15 mouse cellular contexts compared by ENCODE assay signal in the genomic region with DNA sequence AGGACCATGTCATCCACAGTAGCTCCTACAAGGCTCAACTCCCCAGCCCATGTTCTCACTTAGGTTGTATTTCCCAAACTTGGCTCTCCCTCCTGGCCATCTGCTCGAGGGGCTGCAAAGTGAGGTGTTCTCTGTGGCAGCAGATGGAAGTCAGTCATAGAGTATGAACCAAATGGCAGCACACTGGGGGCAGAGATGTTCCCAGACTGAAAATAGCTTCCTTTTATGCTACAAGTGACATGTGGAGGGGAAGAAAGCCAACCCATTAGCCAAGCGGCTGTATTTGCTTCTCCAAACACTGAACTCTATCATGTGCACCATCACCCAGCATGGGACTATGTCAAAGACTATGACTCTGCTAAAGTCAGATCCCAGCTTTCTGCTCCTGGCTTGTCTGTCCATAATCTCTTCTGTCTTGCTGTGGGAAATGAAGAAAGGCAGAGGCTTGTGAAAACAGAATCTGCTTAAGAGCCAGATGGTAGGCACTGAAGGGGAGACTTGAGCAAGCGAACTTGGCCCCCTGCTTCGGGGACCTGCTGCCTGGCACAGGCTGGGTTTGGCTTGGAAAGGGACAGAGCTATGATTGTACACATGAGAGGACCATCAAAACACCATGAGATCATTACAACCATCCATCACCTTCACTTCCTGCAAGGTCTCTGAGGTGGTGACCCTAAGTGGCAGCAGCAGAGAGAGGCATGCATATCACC. TPM values are rescaled to one million over a fixed set of nuclear protein-coding genes. Genes with fewer than 3 reads are reported as not detected.
DNase-seq lines count a peak whose midpoint lies in the region; ATAC-seq and TF ChIP-seq lines count a peak whose summit lies in the region.
"Had no signal": no experiment of that assay in that cellular context is flagged by ENCODE, and none has a peak within 500 bp of the region (broad histone marks: within the 10 kb centered on the region; RNA-seq: fewer than 3 reads in every experiment).

No protein-coding gene starts in this region.

- peak; percentile 83 for ATAC-seq in hindbrain, postnatal 0 days
- no peak for ATAC-seq in hindbrain, embryonic 11.5 days (ENCODE audit: low FRiP score)
- ATAC-seq: CD4-positive, CD25-positive, alpha-beta regulatory T cell, adult 4 months; midbrain, embryonic 13.5 days had no signal

- WGBS in hindbrain, postnatal 0 days, result 66% methylated on average over 4 of the region's 4 CpGs
- 80% methylated on average over 4 of the region's 4 CpGs for WGBS in hindbrain, embryonic 11.5 days
- WGBS in thymus, adult 2 months, result 81% methylated on average over 4 of the region's 4 CpGs

- no peak overlapping the region for H3K9ac ChIP-seq in hindbrain, postnatal 0 days (replicated peaks; ENCODE audit: low read length)
- H3K9ac ChIP-seq in hindbrain, embryonic 11.5 days (ENCODE audit: low read depth, low read length), result no peak overlapping the region
- H3K9ac ChIP-seq: embryonic facial prominence, embryonic 13.5 days; midbrain, embryonic 13.5 days had no signal

- TF ChIP-seq CTCF in hindbrain, postnatal 0 days (IDR thresholded peaks at IDR 0.05; ENCODE audit: low read depth), result no peak
- TF ChIP-seq CTCF in cortical plate, adult 2 months (IDR thresholded peaks at IDR 0.05; ENCODE audit: extremely low read depth, insufficient read depth, low read length), result no peak
- no peak for TF ChIP-seq CTCF in thymus, adult 2 months (IDR thresholded peaks at IDR 0.05; ENCODE audit: borderline replicate concordance, control insufficient read depth, extremely low read depth, insufficient read depth, low read length, poor library complexity)

- H3K4me3 ChIP-seq in hindbrain, postnatal 0 days (ENCODE audit: low read length), result no peak overlapping the region
- no peak overlapping the region for H3K4me3 ChIP-seq in hindbrain, embryonic 11.5 days (ENCODE audit: low read depth, low read length)
- H3K4me3 ChIP-seq in cortical plate, adult 2 months (ENCODE audit: insufficient read depth, low read length), result no peak overlapping the region
- H3K4me3 ChIP-seq in thymus, adult 2 months (ENCODE audit: control insufficient read depth, insufficient read depth, low read length), result no peak overlapping the region
- H3K4me3 ChIP-seq: embryonic facial prominence, embryonic 13.5 days; midbrain, embryonic 13.5 days had no signal

- no peaks in the 10 kb centered on the region for H3K27me3 ChIP-seq in hindbrain, postnatal 0 days (ENCODE audit: insufficient read depth, low read length)
- no peaks in the 10 kb centered on the region for H3K27me3 ChIP-seq in hindbrain, embryonic 11.5 days (ENCODE audit: control insufficient read depth, insufficient read depth, low read length)
- no peaks in the 10 kb centered on the region for H3K27me3 ChIP-seq in thymus, adult 2 months (ENCODE audit: control insufficient read depth, insufficient read depth, low read length)
- H3K27me3 ChIP-seq: embryonic facial prominence, embryonic 13.5 days; midbrain, embryonic 13.5 days had no signal

- H3K9me3 ChIP-seq in hindbrain, postnatal 0 days (ENCODE audit: low read length), result no peaks in the 10 kb centered on the region
- H3K9me3 ChIP-seq in hindbrain, embryonic 11.5 days (ENCODE audit: control insufficient read depth, low read length), result no peaks in the 10 kb centered on the region
- H3K9me3 ChIP-seq: embryonic facial prominence, embryonic 13.5 days; midbrain, embryonic 13.5 days had no signal

- TF ChIP-seq POLR2A in cortical plate, adult 2 months (IDR thresholded peaks at IDR 0.05; ENCODE audit: extremely low read depth, insufficient read depth, low read length), result no peak
- no peak for TF ChIP-seq POLR2A in thymus, adult 2 months (IDR thresholded peaks at IDR 0.05; ENCODE audit: control insufficient read depth, extremely low read depth, insufficient read depth, low read length, poor library complexity)

- peak; percentile 72 for DNase-seq in hindbrain, postnatal 0 days (ENCODE audit: low spot score)
- DNase-seq in hindbrain, embryonic 11.5 days (ENCODE audit: low spot score), result no peak
- DNase-seq in left cerebral cortex, adult 11 months (ENCODE audit: low spot score), result peak; percentile 63
- peak; percentile 81 for DNase-seq in telencephalon, adult 2 months (ENCODE audit: low read depth, low spot score)
- DNase-seq in spleen, postnatal 4 days (ENCODE audit: low spot score in 2 of 2), result no peak
- no peak for DNase-seq in thymus, adult 2 months
- no peak for DNase-seq in heart, adult 8-10 months (ENCODE audit: low spot score)
- DNase-seq: gastrocnemius, postnatal 10 days; heart, postnatal 4 days had no signal

- no peaks in the 10 kb centered on the region for H3K36me3 ChIP-seq in hindbrain, postnatal 0 days (ENCODE audit: insufficient read depth, low read length)
- H3K36me3 ChIP-seq in hindbrain, embryonic 11.5 days (ENCODE audit: control insufficient read depth, insufficient read depth, low read length), result no peaks in the 10 kb centered on the region
- H3K36me3 ChIP-seq in thymus, adult 2 months (ENCODE audit: control insufficient read depth, insufficient read depth, low read length), result no peaks in the 10 kb centered on the region
- H3K36me3 ChIP-seq: embryonic facial prominence, embryonic 13.5 days; midbrain, embryonic 13.5 days had no signal

- no peak overlapping the region for H3K4me2 ChIP-seq in hindbrain, postnatal 0 days (ENCODE audit: low read depth, low read length)
- H3K4me2 ChIP-seq in hindbrain, embryonic 11.5 days (replicated peaks; ENCODE audit: low read depth, low read length), result no peak overlapping the region
- H3K4me2 ChIP-seq: embryonic facial prominence, embryonic 13.5 days; midbrain, embryonic 13.5 days had no signal

- 0 out of 2 replicates have a peak overlapping the region, but pooled peaks have one; percentile 20 for H3K27ac ChIP-seq in hindbrain, postnatal 0 days
- H3K27ac ChIP-seq in hindbrain, embryonic 11.5 days (ENCODE audit: low read depth, low read length), result no peak overlapping the region
- 0 out of 2 replicates have a peak overlapping the region, but pooled peaks have one; percentile 3 for H3K27ac ChIP-seq in cortical plate, adult 2 months (ENCODE audit: insufficient read depth, low read length)
- H3K27ac ChIP-seq in thymus, adult 2 months (ENCODE audit: control insufficient read depth, insufficient read depth, low read length), result no peak overlapping the region
- H3K27ac ChIP-seq: embryonic facial prominence, embryonic 13.5 days; kidney, postnatal 0 days; midbrain, embryonic 13.5 days had no signal

- no peaks in the 10 kb centered on the region for H3K4me1 ChIP-seq in hindbrain, postnatal 0 days (ENCODE audit: insufficient read depth, low read length)
- no peaks in the 10 kb centered on the region for H3K4me1 ChIP-seq in hindbrain, embryonic 11.5 days (replicated peaks; ENCODE audit: control insufficient read depth, insufficient read depth, low read length)
- H3K4me1 ChIP-seq in cortical plate, adult 2 months (ENCODE audit: control insufficient read depth, insufficient read depth, low read length), result no peaks in the 10 kb centered on the region
- H3K4me1 ChIP-seq in thymus, adult 2 months (replicated peaks; ENCODE audit: control insufficient read depth, insufficient read depth, low read length), result no peaks in the 10 kb centered on the region
- H3K4me1 ChIP-seq: embryonic facial prominence, embryonic 13.5 days; midbrain, embryonic 13.5 days had no signal

RNA-seq across cellular contexts. Expression of gene Cemip, which starts 41.6 kb away (rescaled TPM):
- total RNA-seq in hindbrain, postnatal 0 days (2014; rRNA removed), result 5.7 and 10.3 TPM in 2 replicates
- 0.81 and 1.0 TPM in 2 replicates for polyA plus RNA-seq in hindbrain, postnatal 0 days (2015; fragmentation: Nextera tagmentation; extraction: Ambion mirVana)
- polyA plus RNA-seq in hindbrain, embryonic 11.5 days (2014; fragmentation: Nextera tagmentation; extraction: Ambion mirVana), result 0.21 and 0.31 TPM in 2 replicates
- polyA plus RNA-seq in cortical plate, adult 2 months (2012; rRNA removed), result 5.8 and 6.4 TPM in 2 replicates
- 0.59 and 0.63 TPM in 2 replicates for polyA plus RNA-seq in thymus, adult 2 months (2012; rRNA removed)
- total RNA-seq in heart, adult 8-10 months (2022), result under 1 TPM in 2 of 4 experiments, not detected in 2; 0.05 to 0.09 TPM
- polyA plus RNA-seq: liver, embryonic 16.5 days had no signal

Comparison
In these comparisons a context has a peak if more than half of its experiments do, and no peak if none do; other contexts are left out.
1. DNase-seq: peak in hindbrain, postnatal 0 days (single experiment), left cerebral cortex, adult 11 months (single experiment) and telencephalon, adult 2 months (single experiment); none in hindbrain, embryonic 11.5 days (single experiment), spleen, postnatal 4 days (0 of 2), thymus, adult 2 months (single experiment) and heart, adult 8-10 months (single experiment).
2. H3K27ac ChIP-seq: peak in hindbrain, postnatal 0 days (single experiment) and cortical plate, adult 2 months (single experiment); none in hindbrain, embryonic 11.5 days (single experiment) and thymus, adult 2 months (single experiment).